Mouse (Mus musculus) neural tube, embryonic 15.5 days (tissue): ENCODE data around the gene Mmp14. TPM values are rescaled to one million over a fixed set of nuclear protein-coding genes. Genes with fewer than 3 reads are reported as not detected.

Experiments used
- ATAC-seq: fragments of 200-750 bp; cut with Nextera tagmentation; 2 replicates; pipeline ENCODE4 v1.8.0; 2017; ENCODE audit warnings: mild to moderate bottlenecking, moderate TSS enrichment, moderate library complexity; ENCODE audit not compliant: low FRiP score
- H3K27ac ChIP-seq: fragments of 300-500 bp; sonication (generic); replicated peaks from 2 replicates; pipeline ENCODE4 v1.5.1; 2015; ENCODE audit warnings: mild to moderate bottlenecking, inconsistent platforms
- H3K27me3 ChIP-seq: fragments of 300-500 bp; sonication (generic); replicated peaks from 2 replicates; pipeline ENCODE4 v1.6.1; 2015; ENCODE audit warnings: inconsistent platforms
- H3K36me3 ChIP-seq: fragments of 300-500 bp; sonication (generic); 2 replicates; pipeline ENCODE4 v1.6.1; 2015; ENCODE audit warnings: inconsistent platforms
- H3K4me1 ChIP-seq: fragments of 300-500 bp; sonication (generic); 2 replicates; pipeline ENCODE4 v1.6.1; 2015; ENCODE audit warnings: inconsistent platforms
- H3K4me2 ChIP-seq: fragments of 300-500 bp; sonication (generic); 2 replicates; pipeline ENCODE4 v1.6.1; 2015; ENCODE audit warnings: inconsistent platforms, mild to moderate bottlenecking, moderate library complexity
- H3K4me3 ChIP-seq: fragments of 300-500 bp; sonication (generic); replicated peaks from 2 replicates; pipeline ENCODE4 v1.5.1; 2015; ENCODE audit warnings: mild to moderate bottlenecking, inconsistent platforms
- H3K9ac ChIP-seq: fragments of 300-500 bp; sonication (generic); replicated peaks from 2 replicates; pipeline ENCODE4 v1.6.1; 2015; ENCODE audit warnings: mild to moderate bottlenecking, inconsistent platforms
- H3K9me3 ChIP-seq: fragments of 300-500 bp; sonication (generic); replicated peaks from 2 replicates; pipeline ENCODE4 v1.6.1; 2016; ENCODE audit warnings: inconsistent platforms
- WGBS: fragments of 180-500 bp; shearing (Covaris S2); methylation state at CpG from one replicate; pipeline ENCODE4 v1.1.7; 2015; ENCODE audit warnings: mixed read lengths; 5-methylcytosine and 5-hydroxymethylcytosine counted together
- polyA plus RNA-seq: library from polyadenylated mRNA; unstranded; fragments of >200 nt; fragmentation: Nextera tagmentation; extraction: Ambion mirVana; gene quantifications from 2 replicates; pipeline ENCODE4 v1.2.1, GENCODE M21; 2015

Gene Mmp14
- polyA plus RNA-seq, 1 experiment from 2014 or later, result 40.7 TPM

DNA sequence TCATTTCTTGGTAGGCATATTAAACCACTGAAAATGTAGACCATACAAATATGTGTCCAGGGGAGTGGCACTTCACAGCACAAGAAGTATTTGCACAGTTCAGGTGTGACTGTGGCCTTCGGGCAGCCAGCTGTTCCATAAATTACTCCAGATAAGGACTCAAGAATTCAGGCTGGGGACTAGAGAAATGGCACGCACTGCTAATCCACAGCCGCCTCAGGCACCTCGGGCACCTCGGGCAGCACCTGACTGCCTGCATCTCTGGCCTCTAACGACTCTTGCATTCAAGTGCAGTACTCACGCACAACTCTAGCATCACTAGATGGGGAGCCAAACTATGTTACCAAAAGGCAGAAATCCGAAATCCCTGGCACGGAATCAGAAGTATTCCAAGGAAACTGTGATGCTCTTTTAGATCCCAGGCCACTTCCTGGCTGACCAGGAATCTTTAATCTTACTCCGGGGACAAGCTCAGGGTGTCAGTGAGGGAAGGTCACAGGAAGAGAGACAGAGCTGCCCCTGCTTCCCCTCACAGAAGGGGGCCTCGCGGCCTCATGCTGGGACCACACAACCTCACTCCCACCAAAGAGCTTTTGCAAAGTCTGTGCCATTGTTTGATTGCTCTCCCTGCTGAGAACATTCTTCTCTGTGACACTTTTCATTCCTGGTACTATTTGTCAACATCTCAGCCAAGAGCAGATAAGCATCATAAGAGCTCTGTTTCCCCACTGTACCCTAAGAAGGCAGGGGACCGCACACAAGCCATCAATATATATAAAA, 16.0 kb upstream of the Mmp14 start:
- Histone ChIP-seq H3K4me1 (peaks cover 16% of the 10 kb centered on the region; the same call in 1 of the 2 replicates), H3K4me3 (no peak overlapping the region), H3K27me3 (peaks cover 28% of the 10 kb centered on the region), H3K9ac (no peak overlapping the region), H3K27ac (no peak overlapping the region), H3K9me3 (no peaks in the 10 kb centered on the region), H3K36me3 (no peaks in the 10 kb centered on the region), H3K4me2 (no peak overlapping the region)
- no peak for ATAC-seq
- WGBS, result 11% methylated on average over 13 of the region's 13 CpGs

DNA sequence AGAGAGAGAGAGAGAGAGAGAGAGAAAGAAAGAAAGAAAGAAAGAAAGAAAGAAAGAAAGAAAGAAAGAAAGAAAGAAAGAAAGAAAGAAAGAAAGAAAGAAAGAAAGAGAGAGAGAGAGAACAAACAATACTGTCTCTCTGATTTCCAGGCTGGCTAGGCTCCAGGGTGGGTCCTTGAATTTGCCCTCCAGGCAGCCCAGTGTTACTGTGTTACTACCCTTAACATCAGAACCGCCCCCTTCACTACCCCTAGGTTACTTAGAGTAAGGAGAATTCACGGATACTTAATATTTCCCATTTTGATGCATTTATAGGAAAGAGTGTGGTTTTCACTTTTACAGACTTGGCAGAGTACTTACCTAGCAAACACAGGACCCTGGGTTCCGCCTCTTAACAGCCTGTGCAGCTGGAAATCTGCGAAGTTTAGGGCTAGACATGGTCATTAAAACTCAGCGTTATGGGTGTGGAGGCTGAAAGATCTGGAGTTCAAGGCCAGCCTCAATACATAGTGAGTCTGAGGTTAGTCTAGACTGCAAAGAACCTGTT, 15.1 kb upstream of the Mmp14 start:
- Histone ChIP-seq H3K27ac (no peak overlapping the region), H3K36me3 (no peaks in the 10 kb centered on the region), H3K4me3 (no peak overlapping the region), H3K4me2 (no peak overlapping the region), H3K9ac (no peak overlapping the region), H3K4me1 (peaks cover 16% of the 10 kb centered on the region; the same call in 1 of the 2 replicates), H3K27me3 (peaks cover 28% of the 10 kb centered on the region), H3K9me3 (no peaks in the 10 kb centered on the region)
- WGBS, result 34% methylated on average over 5 of the region's 5 CpGs
- no peak for ATAC-seq

DNA sequence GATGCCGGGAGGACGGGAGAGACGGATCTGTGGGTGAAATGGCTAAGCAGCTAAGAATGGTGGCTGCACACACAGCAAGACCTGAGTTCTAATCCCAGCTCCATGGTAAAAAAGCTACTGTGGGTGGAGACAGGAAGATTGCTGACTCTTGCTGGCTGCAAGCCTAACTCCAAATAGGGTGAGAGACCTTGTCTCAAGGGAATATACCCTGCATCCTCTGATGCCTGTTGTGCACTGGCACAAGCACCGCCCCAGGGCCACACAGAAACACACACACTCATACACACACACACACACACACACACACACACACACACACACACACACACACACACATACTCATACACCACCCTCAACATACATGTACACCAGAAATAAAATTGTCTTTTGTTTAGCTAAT, 14.6 kb upstream of the Mmp14 start:
- no peak for ATAC-seq
- WGBS, result 64% methylated on average over 4 of the region's 4 CpGs
- peaks cover 28% of the 10 kb centered on the region for H3K27me3 ChIP-seq
- no peaks in the 10 kb centered on the region for H3K36me3 ChIP-seq
- H3K4me2 ChIP-seq, result no peak overlapping the region
- H3K4me1 ChIP-seq, result peaks cover 16% of the 10 kb centered on the region; the same call in 1 of the 2 replicates
- H3K9ac ChIP-seq, result no peak overlapping the region
- no peaks in the 10 kb centered on the region for H3K9me3 ChIP-seq
- H3K4me3 ChIP-seq, result no peak overlapping the region
- H3K27ac ChIP-seq, result no peak overlapping the region

DNA sequence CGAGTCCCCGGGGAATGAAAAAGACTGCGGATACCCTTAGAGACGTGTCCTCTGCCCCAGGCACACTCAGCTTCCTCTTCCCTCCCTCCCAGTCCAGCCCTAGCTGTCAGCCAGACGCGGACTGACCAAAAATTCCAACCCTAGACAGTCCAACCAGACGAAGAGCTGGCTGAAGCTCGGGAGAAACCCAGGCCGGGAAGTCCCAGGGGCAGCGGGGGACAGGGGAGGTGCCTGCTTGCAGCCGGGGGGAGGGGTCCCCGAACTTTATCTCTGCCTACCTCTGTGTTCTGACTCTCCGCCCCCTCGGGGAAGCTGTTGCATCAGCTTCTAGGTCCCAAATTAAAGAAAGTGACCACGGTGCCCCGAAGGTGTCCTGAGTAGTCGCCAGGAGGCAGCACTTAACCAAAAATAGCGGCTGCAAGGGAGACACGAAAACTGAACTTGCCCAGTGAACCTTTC, 13.8 kb upstream of the Mmp14 start, which contains the start of gene Slc7a7:
Gene Slc7a7 (minus strand): TSS at position 158 of the 459 bp plus-strand sequence.
- Histone ChIP-seq H3K4me1 (peaks cover 16% of the 10 kb centered on the region; the same call in 1 of the 2 replicates), H3K9me3 (no peaks in the 10 kb centered on the region), H3K36me3 (no peaks in the 10 kb centered on the region), H3K27me3 (peaks cover 28% of the 10 kb centered on the region), H3K4me2 (peak within 1 kb of the TSS; percentile 20; the same call in 1 of the 2 replicates), H3K27ac (no peak within 1 kb of the TSS), H3K9ac (no peak within 1 kb of the TSS), H3K4me3 (no peak within 1 kb of the TSS)
- WGBS, result 10% methylated on average over 19 of the region's 19 CpGs
- no peak for ATAC-seq

DNA sequence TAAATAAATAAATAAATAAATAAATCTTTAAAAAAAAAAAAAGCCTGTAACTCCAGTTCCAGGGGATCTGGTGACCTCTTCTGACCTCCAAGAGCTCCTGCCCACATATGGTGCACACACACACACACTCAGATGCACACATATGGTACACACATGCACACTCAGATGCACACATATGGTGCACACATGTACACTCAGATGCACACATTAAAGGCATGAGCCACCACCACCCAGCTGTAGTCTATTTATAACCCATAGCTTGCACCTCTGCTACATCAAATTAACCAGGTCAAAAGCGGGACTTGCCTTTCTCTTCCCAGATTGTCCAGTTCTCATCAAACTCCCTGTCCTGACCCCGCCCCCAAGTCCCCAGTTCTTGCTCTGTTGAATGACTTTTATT, 10.4 kb upstream of the Mmp14 start:
- ATAC-seq, result no peak
- 90% methylated on average over 2 of the region's 2 CpGs for WGBS
- H3K9me3 ChIP-seq, result no peaks in the 10 kb centered on the region; the same call in 1 of the 2 replicates
- no peaks in the 10 kb centered on the region for H3K36me3 ChIP-seq
- no peak overlapping the region for H3K4me2 ChIP-seq
- peaks cover 11% of the 10 kb centered on the region for H3K27me3 ChIP-seq
- H3K4me3 ChIP-seq, result no peak overlapping the region
- H3K4me1 ChIP-seq, result peaks cover 13% of the 10 kb centered on the region
- no peak overlapping the region for H3K27ac ChIP-seq
- H3K9ac ChIP-seq, result no peak overlapping the region

DNA sequence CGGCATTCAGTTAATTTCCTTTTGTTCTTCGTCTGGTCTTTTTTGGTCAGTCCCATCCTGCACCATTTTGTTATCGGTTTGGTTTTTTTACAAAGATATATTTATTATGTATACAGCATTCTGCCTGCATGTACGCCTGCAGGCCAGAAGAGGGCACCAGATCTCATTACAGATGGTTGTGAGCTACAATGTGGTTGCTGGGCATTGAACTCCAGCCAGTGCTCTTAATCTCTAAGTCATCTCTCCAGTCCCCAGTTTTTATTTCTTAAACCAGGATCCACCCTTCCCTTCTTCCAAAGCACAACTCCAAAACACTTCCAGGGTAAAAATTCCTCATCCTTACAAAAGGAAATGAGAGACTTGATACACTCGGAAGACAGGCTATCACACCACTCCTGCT, 8.0 kb upstream of the Mmp14 start:
- peaks cover 23% of the 10 kb centered on the region for H3K4me1 ChIP-seq
- no peaks in the 10 kb centered on the region; the same call in 1 of the 2 replicates for H3K9me3 ChIP-seq
- H3K4me3 ChIP-seq, result no peak overlapping the region
- H3K4me2 ChIP-seq, result no peak overlapping the region
- H3K9ac ChIP-seq, result no peak overlapping the region
- ATAC-seq, result no peak
- H3K27me3 ChIP-seq, result no peaks in the 10 kb centered on the region
- 0 out of 2 replicates have a peak, but pooled peaks cover under 1% of the 10 kb centered on the region for H3K36me3 ChIP-seq
- H3K27ac ChIP-seq, result no peak overlapping the region
- 59% methylated on average over 5 of the region's 5 CpGs for WGBS

DNA sequence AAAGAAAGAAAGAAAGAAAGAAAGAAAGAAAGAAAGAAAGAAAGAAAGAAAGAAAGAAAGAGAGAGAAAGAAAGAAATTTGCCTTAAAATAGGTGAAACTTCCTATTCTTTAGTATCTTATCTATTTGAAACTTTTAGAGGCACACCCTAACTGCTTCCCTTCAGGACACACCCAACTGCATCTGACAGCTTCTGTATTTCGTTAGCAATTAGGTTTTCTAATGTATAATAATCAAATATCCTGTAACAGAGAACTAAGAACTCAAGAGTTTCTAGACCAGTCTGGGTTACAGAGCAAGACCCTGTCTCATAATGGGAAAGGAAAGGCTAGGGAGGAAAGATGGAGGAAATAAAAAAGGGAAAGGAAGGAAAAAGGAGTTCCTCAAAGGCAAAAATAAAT, 6.8 kb upstream of the Mmp14 start:
- no peaks in the 10 kb centered on the region for H3K27me3 ChIP-seq
- H3K9ac ChIP-seq, result no peak overlapping the region
- no peak overlapping the region for H3K27ac ChIP-seq
- H3K9me3 ChIP-seq, result no peaks in the 10 kb centered on the region; the same call in 1 of the 2 replicates
- peaks cover 31% of the 10 kb centered on the region for H3K4me1 ChIP-seq
- no peak overlapping the region for H3K4me3 ChIP-seq
- 98% methylated on average over 1 of the region's 1 CpGs for WGBS
- peaks cover 10% of the 10 kb centered on the region; the same call in 1 of the 2 replicates for H3K36me3 ChIP-seq
- no peak for ATAC-seq
- no peak overlapping the region for H3K4me2 ChIP-seq

DNA sequence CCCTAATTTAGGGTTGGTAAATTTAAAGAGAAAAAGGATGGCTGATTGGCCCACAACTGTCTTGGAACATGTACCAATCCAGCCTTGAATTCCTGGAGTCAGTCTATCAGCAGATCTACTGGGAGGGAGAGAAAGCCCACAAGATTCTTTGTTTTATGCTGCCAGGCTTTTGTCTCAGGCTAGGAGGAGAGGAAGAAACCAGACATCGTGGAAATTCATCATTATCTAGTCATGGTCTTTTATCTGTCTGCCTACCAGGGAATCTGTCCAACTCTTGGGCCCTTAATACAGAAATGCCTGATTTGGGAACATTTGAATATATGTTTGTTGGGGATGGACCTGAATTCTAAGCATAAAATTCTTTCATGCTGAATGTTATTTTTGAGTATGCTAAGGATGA, 5.9 kb upstream of the Mmp14 start:
- no peak for ATAC-seq
- Histone ChIP-seq H3K4me3 (no peak overlapping the region), H3K4me2 (peak overlapping the region; percentile 66), H3K9ac (no peak overlapping the region), H3K36me3 (peaks cover 13% of the 10 kb centered on the region; the same call in 1 of the 2 replicates), H3K4me1 (peaks cover 39% of the 10 kb centered on the region), H3K9me3 (no peaks in the 10 kb centered on the region; the same call in 1 of the 2 replicates), H3K27me3 (peaks cover 8% of the 10 kb centered on the region; the same call in 1 of the 2 replicates), H3K27ac (no peak overlapping the region)
- WGBS, result 90% methylated on average over 1 of the region's 1 CpGs

DNA sequence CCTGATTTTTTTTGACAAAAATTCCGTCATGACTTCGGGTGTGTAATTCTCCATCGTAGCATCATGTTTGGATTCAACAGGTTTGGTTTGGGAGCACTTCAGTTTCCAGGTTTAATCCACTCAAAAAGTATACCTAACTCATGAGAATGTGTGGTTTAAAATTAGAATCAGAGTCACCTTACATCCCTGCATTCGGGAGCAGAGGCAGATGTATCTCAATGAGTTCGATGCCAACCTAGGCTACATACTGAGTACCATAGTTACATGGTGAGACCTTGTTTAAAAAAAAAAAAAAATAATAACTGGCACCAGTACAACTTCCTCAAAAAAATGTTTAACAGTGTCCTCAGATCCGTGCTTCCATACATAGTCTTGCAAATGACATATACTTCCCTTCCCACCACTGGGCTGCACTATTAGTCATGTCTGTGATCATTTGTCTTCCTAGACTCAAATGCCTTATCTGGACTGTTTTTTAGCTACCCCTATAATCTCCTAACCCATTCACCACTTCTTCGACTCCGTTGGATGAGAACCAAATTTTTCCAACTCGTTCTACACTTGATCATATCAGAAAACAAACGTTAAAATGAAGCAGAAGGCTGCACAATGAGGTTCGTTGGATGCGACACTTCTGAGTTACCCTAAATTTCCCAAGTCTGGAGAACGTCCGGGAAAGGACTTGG, 5.3 kb upstream of the Mmp14 start:
- Histone ChIP-seq H3K27me3 (peaks cover 8% of the 10 kb centered on the region; the same call in 1 of the 2 replicates), H3K9ac (peak overlapping the region; percentile 83), H3K36me3 (peaks cover 13% of the 10 kb centered on the region; the same call in 1 of the 2 replicates), H3K4me3 (peak overlapping the region; percentile 89), H3K4me2 (peak overlapping the region; percentile 66), H3K4me1 (peaks cover 45% of the 10 kb centered on the region), H3K27ac (peak overlapping the region; percentile 94), H3K9me3 (no peaks in the 10 kb centered on the region; the same call in 1 of the 2 replicates)
- WGBS, result 33% methylated on average over 14 of the region's 14 CpGs
- ATAC-seq, result peak; percentile 39; the same call in 1 of the 2 replicates

DNA sequence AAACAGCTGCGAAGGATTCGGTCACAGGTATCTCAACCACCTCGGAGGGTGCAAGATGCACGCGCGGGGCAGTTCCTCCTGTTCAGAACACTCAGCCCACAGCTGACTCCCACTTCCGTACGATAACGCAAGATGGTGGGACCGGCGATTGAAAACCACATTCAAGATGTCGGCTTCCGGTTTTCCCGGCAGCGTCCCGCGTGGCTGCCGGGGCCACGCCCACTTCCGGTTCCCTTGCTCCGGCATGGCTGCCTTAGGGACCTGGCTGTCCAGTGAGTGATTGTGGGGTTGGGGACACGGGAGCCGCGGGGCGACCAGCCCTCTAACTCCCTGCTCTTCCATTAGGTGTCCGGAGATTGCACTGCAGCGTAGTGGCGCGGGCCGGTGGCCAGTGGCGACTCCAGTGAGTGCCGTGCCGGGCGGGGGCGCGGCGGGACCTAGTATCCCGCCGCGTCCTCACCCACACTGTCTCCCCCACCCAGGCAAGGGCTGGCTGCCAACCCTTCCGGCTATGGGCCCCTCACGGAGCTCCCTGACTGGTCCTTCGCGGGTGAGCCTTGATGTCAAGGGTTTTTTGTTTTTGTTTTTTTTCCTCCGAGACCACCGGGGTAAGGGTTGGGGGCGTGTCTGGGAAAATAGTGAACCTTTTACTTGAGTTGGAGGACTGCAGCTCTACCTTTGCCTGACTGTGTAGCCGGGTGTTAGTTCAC, 4.6 kb upstream of the Mmp14 start, which contains the start of gene Mrpl52:
Gene Mrpl52 (plus strand): TSS at position 221 of the 710 bp plus-strand sequence.
- WGBS, result under 1% methylated on average over 45 of the region's 48 CpGs

More for the DNA sequence above, 4.6 kb upstream of the Mmp14 start, which contains the start of gene Mrpl52:
- peaks cover 52% of the 10 kb centered on the region for H3K4me1 ChIP-seq
- peaks cover 13% of the 10 kb centered on the region; the same call in 1 of the 2 replicates for H3K36me3 ChIP-seq
- H3K9me3 ChIP-seq, result no peaks in the 10 kb centered on the region; the same call in 1 of the 2 replicates
- H3K4me2 ChIP-seq, result peak within 1 kb of the TSS; percentile 66
- peak within 1 kb of the TSS; percentile 89 for H3K4me3 ChIP-seq
- peaks cover 8% of the 10 kb centered on the region; the same call in 1 of the 2 replicates for H3K27me3 ChIP-seq
- peak; percentile 89 for ATAC-seq
- H3K9ac ChIP-seq, result peak within 1 kb of the TSS; percentile 83
- H3K27ac ChIP-seq, result peak within 1 kb of the TSS; percentile 94
